Mouse (Mus musculus) thymus, adult 2 months (tissue): ENCODE results near the gene Csnk2a1.

Source experiments
- CTCF ChIP-seq: fragments of 200-500 bp; IDR thresholded peaks from 2 replicates; pipeline ENCODE4 v1.5.1; 2012; ENCODE audit warnings: mild to moderate bottlenecking, control low read depth, low read length, moderate library complexity, borderline replicate concordance; ENCODE audit not compliant: control insufficient read depth, poor library complexity, insufficient read depth; ENCODE audit errors: extremely low read depth
- POLR2A ChIP-seq: fragments of 200-500 bp; IDR thresholded peaks from 2 replicates; pipeline ENCODE4 v1.6.1; 2012; ENCODE audit warnings: mild to moderate bottlenecking, low read length, control low read depth, moderate library complexity; ENCODE audit not compliant: control insufficient read depth, poor library complexity, insufficient read depth; ENCODE audit errors: extremely low read depth

DNA sequence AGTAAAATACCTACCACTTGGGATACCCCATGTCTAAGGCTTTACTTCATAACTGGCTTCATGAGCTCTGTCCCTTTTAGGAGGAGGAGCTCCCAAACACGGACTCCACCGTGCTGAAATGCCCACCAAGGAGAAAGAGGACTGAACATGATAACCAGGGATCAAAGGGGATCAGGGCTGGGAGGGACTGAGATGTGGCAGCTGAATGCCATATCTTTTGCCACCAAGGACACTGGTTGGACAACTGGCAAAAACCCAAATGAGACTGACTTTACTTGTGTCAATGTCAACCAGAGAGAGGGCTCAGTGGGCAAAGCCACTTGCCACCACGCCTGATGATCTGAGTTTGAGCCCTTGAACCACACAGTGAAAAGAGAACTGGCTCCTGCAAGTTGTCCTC, 98.2 kb downstream of the Csnk2a1 start:
- TF ChIP-seq POLR2A = no peak
- no peak for TF ChIP-seq CTCF
